Mouse (Mus musculus) CH12.LX (cell line): ENCODE data around the gene Xpnpep3. TPM values are rescaled to one million over a fixed set of nuclear protein-coding genes. Genes with fewer than 3 reads are reported as not detected.

Source experiments
- DNase-seq: peaks from one replicate; pipeline ENCODE4 v3.0.0-alpha.2; 2013; ENCODE audit errors: extremely low read depth
- H3K27ac ChIP-seq: 2 replicates; pipeline ENCODE4 v1.5.1; 2012; ENCODE audit warnings: low read depth, mild to moderate bottlenecking, control low read depth, moderate library complexity; ENCODE audit not compliant: insufficient read depth
- H3K27me3 ChIP-seq: replicated peaks from 2 replicates; pipeline ENCODE3; 2012; ENCODE audit warnings: inconsistent platforms
- H3K36me3 ChIP-seq, 2 experiments: replicated peaks in 1 of 2; 2 replicates each; pipeline versions ENCODE3 to v1.6.1; 2012; ENCODE audit warnings: inconsistent platforms in 1 of 2, low read length in 1 of 2, mild to moderate bottlenecking in 1 of 2, mixed read lengths in 1 of 2, moderate library complexity in 1 of 2; ENCODE audit not compliant: control insufficient read depth in 1 of 2, insufficient read depth in 1 of 2
- H3K4me1 ChIP-seq, 2 experiments: 2 replicates each; pipeline ENCODE4 v1.6.1; 2012; ENCODE audit warnings: inconsistent platforms in 1 of 2, moderate library complexity in 1 of 2; ENCODE audit not compliant: insufficient read depth in 2 of 2, control insufficient read depth in 1 of 2
- H3K4me2 ChIP-seq: 2 replicates; pipeline ENCODE4 v1.6.1; 2012; ENCODE audit warnings: low read depth, mild to moderate bottlenecking, control low read depth; ENCODE audit not compliant: poor library complexity, insufficient read depth, severe bottlenecking
- H3K4me3 ChIP-seq, 3 experiments: fragments of 150-350 bp in 1 of 3; sonication (generic) in 1 of 3; replicated peaks in 1 of 3; 2 replicates each; pipeline versions ENCODE3 to v1.5.1; 2011 to 2012; ENCODE audit warnings: low read depth in 2 of 3, low read length in 2 of 3, mild to moderate bottlenecking in 2 of 3, moderate library complexity in 2 of 3, control low read depth in 1 of 3, improper control_type of control experiment in 1 of 3, inconsistent platforms in 1 of 3, mixed read lengths in 1 of 3; ENCODE audit not compliant: poor library complexity in 1 of 3
- H3K79me2 ChIP-seq: replicated peaks from 2 replicates; pipeline ENCODE4 v1.6.1; 2012; ENCODE audit warnings: mild to moderate bottlenecking, moderate library complexity; ENCODE audit not compliant: control insufficient read depth, poor library complexity, insufficient read depth, severe bottlenecking; ENCODE audit errors: extremely low read depth
- H3K9ac ChIP-seq: 2 replicates; pipeline ENCODE4 v1.6.1; 2012; ENCODE audit warnings: low read depth, mild to moderate bottlenecking, control low read depth, moderate library complexity; ENCODE audit not compliant: insufficient read depth
- H3K9me3 ChIP-seq: replicated peaks from 2 replicates; pipeline ENCODE3; 2012; ENCODE audit warnings: low read length, inconsistent platforms, mixed read lengths
- BHLHE40 ChIP-seq: IDR thresholded peaks from 2 replicates; pipeline ENCODE4 v1.6.1; 2011; ENCODE audit warnings: mild to moderate bottlenecking, low read depth, low read length, improper control_type of control experiment
- CHD1 ChIP-seq: IDR thresholded peaks from 2 replicates; pipeline ENCODE4 v1.6.1; 2012; ENCODE audit warnings: low read depth, low read length, improper control_type of control experiment, inconsistent platforms
- CHD2 ChIP-seq: IDR thresholded peaks from 2 replicates; pipeline ENCODE4 v1.6.1; 2011; ENCODE audit warnings: low read length, improper control_type of control experiment
- CTCF ChIP-seq, 2 experiments: IDR thresholded peaks in 1 of 2; conservative IDR thresholded peaks in 1 of 2; 2 replicates each; pipeline ENCODE4 v1.5.1; 2011 to 2012; ENCODE audit warnings: low read depth in 2 of 2, low read length in 2 of 2, improper control_type of control experiment in 1 of 2, inconsistent platforms in 1 of 2, mild to moderate bottlenecking in 1 of 2, moderate library complexity in 1 of 2
- E2F4 ChIP-seq: IDR thresholded peaks from 2 replicates; pipeline ENCODE4 v1.6.1; 2011; ENCODE audit warnings: low read depth, low read length, improper control_type of control experiment; ENCODE audit not compliant: insufficient replicate concordance
- ELF1 ChIP-seq: IDR thresholded peaks from 2 replicates; pipeline ENCODE4 v1.6.1; 2014; ENCODE audit warnings: low read depth, mild to moderate bottlenecking, inconsistent platforms, low read length, improper control_type of control experiment
- EP300 ChIP-seq: IDR thresholded peaks from 2 replicates; pipeline ENCODE4 v1.6.1; 2011; ENCODE audit warnings: low read length, improper control_type of control experiment
- ETS1 ChIP-seq: conservative IDR thresholded peaks from 2 replicates; pipeline ENCODE4 v1.6.1; 2012; ENCODE audit warnings: low read depth, mild to moderate bottlenecking, inconsistent platforms, low read length, improper control_type of control experiment, moderate library complexity
- GABPA ChIP-seq: IDR thresholded peaks from 2 replicates; pipeline ENCODE4 v1.6.1; 2012; ENCODE audit warnings: low read depth, low read length, improper control_type of control experiment, inconsistent platforms; ENCODE audit not compliant: insufficient replicate concordance
- HCFC1 ChIP-seq: IDR thresholded peaks from 2 replicates; pipeline ENCODE4 v1.6.1; 2012; ENCODE audit warnings: low read depth, mild to moderate bottlenecking, inconsistent platforms, low read length, improper control_type of control experiment
- IRF4 ChIP-seq: IDR thresholded peaks from 2 replicates; pipeline ENCODE4 v1.6.1; 2014; ENCODE audit warnings: low read depth, mild to moderate bottlenecking, inconsistent platforms, low read length, improper control_type of control experiment
- JUN ChIP-seq: IDR thresholded peaks from 2 replicates; pipeline ENCODE4 v1.6.1; 2011; ENCODE audit warnings: low read depth, mild to moderate bottlenecking, low read length, improper control_type of control experiment, moderate library complexity; ENCODE audit not compliant: insufficient read depth
- JUND ChIP-seq: conservative IDR thresholded peaks from 2 replicates; pipeline ENCODE4 v1.6.1; 2011; ENCODE audit warnings: low read depth, low read length, improper control_type of control experiment
- KAT2A ChIP-seq: IDR thresholded peaks from 2 replicates; pipeline ENCODE4 v1.6.1; 2012; ENCODE audit warnings: low read length, improper control_type of control experiment, inconsistent platforms; ENCODE audit not compliant: insufficient replicate concordance
- MAFK ChIP-seq: IDR thresholded peaks from 2 replicates; pipeline ENCODE4 v1.6.1; 2011; ENCODE audit warnings: low read length, improper control_type of control experiment; ENCODE audit not compliant: insufficient replicate concordance
- MAX ChIP-seq: IDR thresholded peaks from 2 replicates; pipeline ENCODE4 v1.6.1; 2011; ENCODE audit warnings: low read length, improper control_type of control experiment
- MAZ ChIP-seq: IDR thresholded peaks from 2 replicates; pipeline ENCODE4 v1.6.1; 2012; ENCODE audit warnings: low read depth, mild to moderate bottlenecking, inconsistent platforms, low read length, improper control_type of control experiment, moderate library complexity
- MEF2A ChIP-seq: IDR thresholded peaks from 2 replicates; pipeline ENCODE4 v1.6.1; 2014; ENCODE audit warnings: low read depth, mild to moderate bottlenecking, inconsistent platforms, low read length, improper control_type of control experiment, borderline replicate concordance
- MXI1 ChIP-seq: IDR thresholded peaks from 2 replicates; pipeline ENCODE4 v1.6.1; 2011; ENCODE audit warnings: mild to moderate bottlenecking, low read depth, low read length, improper control_type of control experiment
- MYC ChIP-seq: IDR thresholded peaks from 2 replicates; pipeline ENCODE4 v1.6.1; 2011; ENCODE audit warnings: low read depth, mild to moderate bottlenecking, improper control_type of control experiment, low read length
- NELFE ChIP-seq: IDR thresholded peaks from 2 replicates; pipeline ENCODE4 v1.6.1; 2011; ENCODE audit warnings: low read depth, low read length, improper control_type of control experiment
- NRF1 ChIP-seq: IDR thresholded peaks from 2 replicates; pipeline ENCODE4 v1.6.1; 2014; ENCODE audit warnings: low read depth, mild to moderate bottlenecking, inconsistent platforms, low read length, improper control_type of control experiment, moderate library complexity
- PAX5 ChIP-seq: IDR thresholded peaks from 2 replicates; pipeline ENCODE4 v1.6.1; 2012; ENCODE audit warnings: low read length, inconsistent platforms, mixed read lengths
- POLR2A ChIP-seq: IDR thresholded peaks from 2 replicates; pipeline ENCODE4 v1.6.1; 2011; ENCODE audit warnings: low read depth, mild to moderate bottlenecking, improper control_type of control experiment, low read length
- POLR2AphosphoS2 ChIP-seq: IDR thresholded peaks from 2 replicates; pipeline ENCODE4 v1.6.1; 2011; ENCODE audit warnings: low read depth, low read length, improper control_type of control experiment
- RAD21 ChIP-seq: IDR thresholded peaks from 2 replicates; pipeline ENCODE4 v1.6.1; 2011; ENCODE audit warnings: low read depth, mild to moderate bottlenecking, low read length, improper control_type of control experiment, moderate library complexity
- RCOR1 ChIP-seq: conservative IDR thresholded peaks from 2 replicates; pipeline ENCODE4 v1.6.1; 2012; ENCODE audit warnings: low read depth, mild to moderate bottlenecking, inconsistent platforms, low read length, improper control_type of control experiment
- SIN3A ChIP-seq: IDR thresholded peaks from 2 replicates; pipeline ENCODE4 v1.6.1; 2012; ENCODE audit warnings: low read length, improper control_type of control experiment, inconsistent platforms
- SMC3 ChIP-seq: IDR thresholded peaks from 2 replicates; pipeline ENCODE4 v1.6.1; 2011; ENCODE audit warnings: low read depth, low read length, improper control_type of control experiment
- TBP ChIP-seq: conservative IDR thresholded peaks from 2 replicates; pipeline ENCODE4 v1.6.1; 2011; ENCODE audit warnings: low read depth, low read length, improper control_type of control experiment
- TCF12 ChIP-seq: IDR thresholded peaks from 2 replicates; pipeline ENCODE4 v1.6.1; 2014; ENCODE audit warnings: low read depth, mild to moderate bottlenecking, inconsistent platforms, low read length, improper control_type of control experiment
- UBTF ChIP-seq: IDR thresholded peaks from 2 replicates; pipeline ENCODE4 v1.6.1; 2012; ENCODE audit warnings: low read depth, mild to moderate bottlenecking, inconsistent platforms, low read length, improper control_type of control experiment, moderate library complexity
- USF1 ChIP-seq: IDR thresholded peaks from 2 replicates; pipeline ENCODE4 v1.6.1; 2014; ENCODE audit warnings: low read depth, mild to moderate bottlenecking, inconsistent platforms, low read length, improper control_type of control experiment
- USF2 ChIP-seq: conservative IDR thresholded peaks from 2 replicates; pipeline ENCODE4 v1.6.1; 2011; ENCODE audit warnings: low read depth, low read length, improper control_type of control experiment
- ZC3H11A ChIP-seq: IDR thresholded peaks from 2 replicates; pipeline ENCODE4 v1.6.1; 2012; ENCODE audit warnings: low read depth, mild to moderate bottlenecking, inconsistent platforms, low read length, improper control_type of control experiment
- ZKSCAN1 ChIP-seq: IDR thresholded peaks from 2 replicates; pipeline ENCODE4 v1.6.1; 2012; ENCODE audit warnings: low read depth, inconsistent platforms, low read length, improper control_type of control experiment, borderline replicate concordance
- ZMIZ1 ChIP-seq: IDR thresholded peaks from 2 replicates; pipeline ENCODE4 v1.6.1; 2012; ENCODE audit warnings: low read depth, mild to moderate bottlenecking, inconsistent platforms, low read length, improper control_type of control experiment
- ZNF384 ChIP-seq: IDR thresholded peaks from 2 replicates; pipeline ENCODE4 v1.6.1; 2012; ENCODE audit warnings: low read depth, low read length, improper control_type of control experiment, inconsistent platforms
- dilution Hi-C: fragments of 300-500 bp; cut with MboI; formaldehyde crosslinking; loops from 2 replicates; pipeline ENCODE4 v1.14.3; 2020; ENCODE audit warnings: low sequenced_read_pairs; ENCODE audit not compliant: extremely low pct_unique_long_range_greater_than_20kb, extremely low pct_ligation_motif_present
- in situ Hi-C: fragments of 300-500 bp; cut with MboI; formaldehyde crosslinking; loops from 3 replicates; pipeline ENCODE4 v1.14.3; 2019; ENCODE audit warnings: low sequenced_read_pairs, low pct_ligation_motif_present, low pct_unique_long_range_greater_than_20kb, mixed read lengths
- polyA plus RNA-seq: library from polyadenylated mRNA; unstranded; fragments of >175 nt; gene quantifications from 2 replicates; pipeline ENCODE4 v1.2.1, GENCODE M21; 2012; ENCODE audit warnings: low read depth; ENCODE audit not compliant: insufficient read length
- total RNA-seq, 2 experiments: library from RNA; depleted of rRNA; stranded (reverse); fragments of 300-350 nt in 1 of 2; fragments of >200 nt in 1 of 2; gene quantifications; 2 replicates each; pipeline ENCODE4 v1.2.3; 2012 to 2014

Xpnpep3 gene
- total RNA-seq (2012; rRNA removed) = 5.2 and 6.3 TPM in 2 replicates
- 4.3 TPM in 2 replicates for total RNA-seq (2014; rRNA removed)
- 6.0 TPM in 2 replicates for polyA plus RNA-seq

DNA sequence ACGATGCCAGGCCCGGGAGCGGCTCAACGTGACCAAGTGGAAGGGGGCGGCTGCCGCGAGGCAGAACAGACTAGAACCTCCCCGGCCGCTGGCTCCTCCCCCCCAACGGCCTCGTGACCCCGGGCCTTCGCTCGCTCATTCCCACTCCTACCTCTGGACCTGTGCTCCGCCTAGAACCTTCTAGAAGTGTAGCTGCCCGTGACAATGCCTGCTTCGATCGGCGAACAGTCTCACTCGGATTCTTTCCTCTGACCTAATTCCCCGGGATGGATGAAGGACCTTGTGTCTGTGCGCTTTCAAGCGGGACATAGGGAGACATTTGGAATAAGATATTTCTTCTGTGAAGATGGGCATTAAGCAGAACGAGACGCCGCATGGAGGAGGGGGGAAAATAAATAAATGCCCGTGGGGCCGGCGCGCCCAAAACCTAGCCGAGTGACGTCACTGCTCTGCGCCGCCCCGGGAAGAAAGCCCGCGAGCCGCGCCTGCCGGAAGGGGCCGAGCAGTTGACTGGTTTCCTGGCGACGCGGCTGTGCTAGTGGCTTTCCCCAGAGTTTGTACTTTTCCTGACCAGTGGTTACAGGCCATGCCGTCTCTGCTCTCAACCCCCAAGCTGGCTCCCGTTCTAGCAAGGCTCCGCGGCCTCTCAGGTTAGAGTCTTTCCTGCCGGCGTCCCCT is at the start of gene Xpnpep3, which contains the start of gene St13:
Xpnpep3 (plus strand) TSS at position 501 of the 678 bp plus-strand sequence.
St13 (minus strand) TSS at position 440 of the 678 bp plus-strand sequence.
- peak within 1 kb of the TSS; percentile 100 for H3K4me2 ChIP-seq
- H3K4me3 ChIP-seq = peak within 1 kb of the TSS; percentile 93 to 98 (median 93)
- peaks cover 0 to 45% of the 10 kb centered on the region in 2 experiments; a peak in 2 of 4 replicates for H3K4me1 ChIP-seq
- dilution Hi-C loops = no loop called here
- peak within 1 kb of the TSS; percentile 81 for H3K9ac ChIP-seq
- peaks cover 6 to 28% of the 10 kb centered on the region in 2 experiments for H3K36me3 ChIP-seq
- in situ Hi-C loops = no loop called here
- peak; percentile 96 for DNase-seq
- peaks cover 69% of the 10 kb centered on the region for H3K79me2 ChIP-seq
- TF ChIP-seq RCOR1 = no peak
- TF ChIP-seq NELFE = peak; percentile 80
- 0 out of 2 replicates have a peak, but pooled peaks have one; percentile 0 for TF ChIP-seq MAZ
- no peak for TF ChIP-seq EP300
- TF ChIP-seq ETS1 = no peak
- TF ChIP-seq CTCF (conservative IDR thresholded peaks at IDR 0.05 in 1 of 2, IDR thresholded peaks at IDR 0.05 in 1 of 2; ENCODE audit: low read depth in 2 of 2, low read length in 2 of 2) = no peak
- TF ChIP-seq ZKSCAN1 = no peak
- peak; percentile 84 for TF ChIP-seq ELF1
- TF ChIP-seq POLR2A = peak; percentile 64
- TF ChIP-seq BHLHE40 = peak; percentile 37; the same call in 1 of the 2 replicates
- peak; percentile 94 for TF ChIP-seq MXI1
- no peak; the same call in 1 of the 2 replicates for TF ChIP-seq NRF1
- TF ChIP-seq JUN = no peak
- peak; percentile 69; the same call in 1 of the 2 replicates for TF ChIP-seq MYC
- TF ChIP-seq IRF4 = 0 out of 2 replicates have a peak, but pooled peaks have one; percentile 35
- TF ChIP-seq E2F4 = 0 out of 2 replicates have a peak, but pooled peaks have one; percentile 41
- TF ChIP-seq ZC3H11A = no peak
- TF ChIP-seq ZNF384 = no peak
- TF ChIP-seq SMC3 = no peak
- no peak; the same call in 1 of the 2 replicates for TF ChIP-seq MEF2A
- peak; percentile 42; the same call in 1 of the 2 replicates for TF ChIP-seq TBP
- peak; percentile 89 for TF ChIP-seq USF1
- TF ChIP-seq MAFK = no peak
- no peak for TF ChIP-seq POLR2AphosphoS2
- peak; percentile 89; the same call in 1 of the 2 replicates for TF ChIP-seq KAT2A
- no peak; the same call in 1 of the 2 replicates for TF ChIP-seq GABPA
- TF ChIP-seq USF2 = peak; percentile 77
- TF ChIP-seq CHD1 = no peak
- no peak for TF ChIP-seq JUND
- TF ChIP-seq UBTF = no peak
- TF ChIP-seq MAX = peak; percentile 98
- TF ChIP-seq RAD21 = no peak
- no peak for TF ChIP-seq CHD2
- TF ChIP-seq HCFC1 = peak; percentile 93
- no peak for TF ChIP-seq PAX5
- TF ChIP-seq TCF12 = peak; percentile 43; the same call in 1 of the 2 replicates
- peak; percentile 65; the same call in 1 of the 2 replicates for TF ChIP-seq ZMIZ1
- peak; percentile 77; the same call in 1 of the 2 replicates for TF ChIP-seq SIN3A
- peak within 1 kb of the TSS; percentile 82 for H3K27ac ChIP-seq
- no peaks in the 10 kb centered on the region for H3K9me3 ChIP-seq
- H3K27me3 ChIP-seq = no peaks in the 10 kb centered on the region
